Comparison of ENCODE assay signal across 9 mouse cellular contexts in genomic region chr6:86599951-86600414, GRCm38 (mm10). TPM values are rescaled to one million over a fixed set of nuclear protein-coding genes. Genes with fewer than 3 reads are reported as not detected.
DNase-seq lines count a peak whose midpoint lies in the region; ATAC-seq lines count a peak whose summit lies in the region.
"Had no signal": no experiment of that assay in that cellular context is flagged by ENCODE, and none has a peak within 500 bp of the region (broad histone marks: within the 10 kb centered on the region; RNA-seq: fewer than 3 reads in every experiment).

No protein-coding gene starts in this region.

- H3K36me3 ChIP-seq in heart, embryonic 14.5 days (ENCODE audit: control insufficient read depth, insufficient read depth, low read length), result no peaks in the 10 kb centered on the region
- no peaks in the 10 kb centered on the region for H3K36me3 ChIP-seq in limb, embryonic 13.5 days
- H3K36me3 ChIP-seq: midbrain, embryonic 12.5 days had no signal

- peak overlapping the region; percentile 20; the same call in 1 of the 2 replicates for H3K4me2 ChIP-seq in heart, embryonic 14.5 days (ENCODE audit: low read length)
- H3K4me2 ChIP-seq in limb, embryonic 13.5 days (replicated peaks), result 0 out of 2 replicates have a peak overlapping the region, but pooled peaks have one; percentile 9
- H3K4me2 ChIP-seq: midbrain, embryonic 12.5 days had no signal

- peak; percentile 87 for ATAC-seq in heart, embryonic 14.5 days (ENCODE audit: insufficient number of reproducible peaks, insufficient read depth, low FRiP score, low read depth)
- peak; percentile 58 for ATAC-seq in limb, embryonic 13.5 days (ENCODE audit: low FRiP score, low read depth)
- ATAC-seq in neutrophil, adult 5-6 weeks (ENCODE audit: extremely low read depth, insufficient number of reproducible peaks, low FRiP score, poor library complexity, severe bottlenecking), result peak; percentile 77

- no peaks in the 10 kb centered on the region; the same call in 1 of the 2 replicates for H3K27me3 ChIP-seq in heart, embryonic 14.5 days (ENCODE audit: control insufficient read depth, insufficient read depth, low read length)
- 0 out of 2 replicates have a peak, but pooled peaks cover 3% of the 10 kb centered on the region for H3K27me3 ChIP-seq in limb, embryonic 13.5 days
- H3K27me3 ChIP-seq: midbrain, embryonic 12.5 days had no signal

- H3K4me3 ChIP-seq in heart, embryonic 14.5 days (ENCODE audit: control insufficient read depth in 1 of 2, insufficient read depth in 1 of 2, low read depth in 1 of 2, low read length in 2 of 2), result no peak overlapping the region
- no peak overlapping the region for H3K4me3 ChIP-seq in limb, embryonic 13.5 days
- H3K4me3 ChIP-seq: midbrain, embryonic 12.5 days had no signal

- DNase-seq in cerebellum, adult 11-12 months, result peak; percentile 34
- DNase-seq in cerebellum, adult 11 months, result no peak
- DNase-seq in A20 (ENCODE audit: low read depth, low spot score), result peak; percentile 47
- DNase-seq in c-Kit-positive CD71-positive TER-119-positive erythroid progenitor cells, embryonic 14.5 days (ENCODE audit: low spot score), result peak; percentile 41
- no peak for DNase-seq in thymus, adult 18-20 months

- peak overlapping the region; percentile 76 to 85 for H3K27ac ChIP-seq in heart, embryonic 14.5 days (replicated peaks in 1 of 2; ENCODE audit: control insufficient read depth in 1 of 2, insufficient read depth in 1 of 2, low read depth in 2 of 2, low read length in 2 of 2)
- peak overlapping the region; percentile 33; the same call in 1 of the 2 replicates for H3K27ac ChIP-seq in limb, embryonic 13.5 days
- H3K27ac ChIP-seq: midbrain, embryonic 12.5 days had no signal

- peaks cover 14 to 19% of the 10 kb centered on the region in 2 experiments for H3K4me1 ChIP-seq in heart, embryonic 14.5 days (ENCODE audit: control insufficient read depth in 2 of 2, insufficient read depth in 2 of 2, low read length in 2 of 2)
- H3K4me1 ChIP-seq in limb, embryonic 13.5 days, result peaks cover 12% of the 10 kb centered on the region
- H3K4me1 ChIP-seq: midbrain, embryonic 12.5 days had no signal

- 7% methylated on average over 6 of the region's 6 CpGs for WGBS in heart, embryonic 14.5 days
- WGBS in limb, embryonic 13.5 days, result 43% methylated on average over 6 of the region's 6 CpGs

- 0 out of 2 replicates have a peak, but pooled peaks cover 4% of the 10 kb centered on the region for H3K9me3 ChIP-seq in heart, embryonic 14.5 days (ENCODE audit: control insufficient read depth, low read length)
- H3K9me3 ChIP-seq in limb, embryonic 13.5 days, result peaks cover 3% of the 10 kb centered on the region; the same call in 1 of the 2 replicates

- H3K9ac ChIP-seq in heart, embryonic 14.5 days (ENCODE audit: low read length), result no peak overlapping the region; the same call in 1 of the 2 replicates
- no peak overlapping the region for H3K9ac ChIP-seq in limb, embryonic 13.5 days
- H3K9ac ChIP-seq: midbrain, embryonic 12.5 days had no signal

RNA-seq across cellular contexts. Expression of gene Asprv1, which starts 28.0 kb away (rescaled TPM):
- polyA plus RNA-seq in heart, embryonic 14.5 days (2014; fragmentation: Nextera tagmentation; extraction: Ambion mirVana), result 0.18 TPM in 1 of 2 replicates, not detected in the other
- 3.8 and 4.6 TPM in 2 replicates for polyA plus RNA-seq in limb, embryonic 13.5 days (2015; fragmentation: Nextera tagmentation; extraction: Ambion mirVana)
- 195 and 207 TPM in 2 replicates for total RNA-seq in neutrophil, adult 5-6 weeks (2017)

Comparison
In these comparisons a context has a peak if more than half of its experiments do, and no peak if none do; other contexts are left out.
1. DNase-seq: peak in cerebellum, adult 11-12 months (single experiment), A20 (single experiment) and c-Kit-positive CD71-positive TER-119-positive erythroid progenitor cells, embryonic 14.5 days (single experiment); none in cerebellum, adult 11 months (single experiment) and thymus, adult 18-20 months (0 of 2).
2. Peak in every context shown above with its lines, with median percentiles within 50 percentile points of each other: ATAC-seq.